Mouse (Mus musculus): ENCODE results near the gene Iffo2. TPM values are rescaled to one million over a fixed set of nuclear protein-coding genes. Genes with fewer than 3 reads are reported as not detected.

Iffo2 gene
- polyA plus RNA-seq, 1 experiment = 1.6 TPM

GRCm38 (mm10) chr4:139623434-139624115 lies 93.2 kb downstream of the Iffo2 start:
- 13% methylated on average over 21 of the region's 21 CpGs for WGBS
- Histone ChIP-seq H3K4me3 (replicated peaks; ENCODE audit: control insufficient read depth, low read depth, low read length) (peak overlapping the region; percentile 82), H3K4me1 (ENCODE audit: control insufficient read depth, insufficient read depth, low read length) (no peaks in the 10 kb centered on the region; the same call in 1 of the 2 replicates), H3K27ac (ENCODE audit: control insufficient read depth, insufficient read depth, low read depth, low read length, poor library complexity) (no peak overlapping the region)
- TF ChIP-seq POLR2A (IDR thresholded peaks at IDR 0.05; ENCODE audit: borderline replicate concordance, control insufficient read depth, low read depth, low read length) (no peak), CTCF (IDR thresholded peaks at IDR 0.05; ENCODE audit: control insufficient read depth, insufficient read depth, low read length) (no peak)

GRCm38 (mm10) chr4:139624116-139624489 lies 93.8 kb downstream of the Iffo2 start:
- TF ChIP-seq CTCF (IDR thresholded peaks at IDR 0.05; ENCODE audit: control insufficient read depth, insufficient read depth, low read length) (no peak), POLR2A (IDR thresholded peaks at IDR 0.05; ENCODE audit: borderline replicate concordance, control insufficient read depth, low read depth, low read length) (no peak)
- 61% methylated on average over 5 of the region's 5 CpGs for WGBS
- no peaks in the 10 kb centered on the region; the same call in 1 of the 2 replicates for H3K4me1 ChIP-seq (ENCODE audit: control insufficient read depth, insufficient read depth, low read length)
- no peak overlapping the region for H3K4me3 ChIP-seq (replicated peaks; ENCODE audit: control insufficient read depth, low read depth, low read length)
- no peak overlapping the region for H3K27ac ChIP-seq (ENCODE audit: control insufficient read depth, insufficient read depth, low read depth, low read length, poor library complexity)

- peak overlapping the region; percentile 15 for H3K4me3 ChIP-seq (replicated peaks; ENCODE audit: control insufficient read depth, low read depth, low read length)
- no peak overlapping the region for H3K27ac ChIP-seq (ENCODE audit: control insufficient read depth, insufficient read depth, low read depth, low read length, poor library complexity)
- no peaks in the 10 kb centered on the region; the same call in 1 of the 2 replicates for H3K4me1 ChIP-seq (ENCODE audit: control insufficient read depth, insufficient read depth, low read length)
- TF ChIP-seq CTCF (IDR thresholded peaks at IDR 0.05; ENCODE audit: control insufficient read depth, insufficient read depth, low read length) = no peak
- TF ChIP-seq POLR2A (IDR thresholded peaks at IDR 0.05; ENCODE audit: borderline replicate concordance, control insufficient read depth, low read depth, low read length) = no peak
- WGBS = 29% methylated on average over 10 of the region's 10 CpGs
Observed at GRCm38 (mm10) chr4:139624706-139625105, 94.4 kb downstream of the Iffo2 start.

- Histone ChIP-seq H3K4me1 (ENCODE audit: control insufficient read depth, insufficient read depth, low read length) (no peaks in the 10 kb centered on the region; the same call in 1 of the 2 replicates), H3K4me3 (replicated peaks; ENCODE audit: control insufficient read depth, low read depth, low read length) (no peak overlapping the region), H3K27ac (ENCODE audit: control insufficient read depth, insufficient read depth, low read depth, low read length, poor library complexity) (no peak overlapping the region)
- TF ChIP-seq CTCF (IDR thresholded peaks at IDR 0.05; ENCODE audit: control insufficient read depth, insufficient read depth, low read length) (no peak), POLR2A (IDR thresholded peaks at IDR 0.05; ENCODE audit: borderline replicate concordance, control insufficient read depth, low read depth, low read length) (no peak)
- 85% methylated on average over 11 of the region's 11 CpGs for WGBS
Observed at GRCm38 (mm10) chr4:139627361-139627760, 97.0 kb downstream of the Iffo2 start.

GRCm38 (mm10) chr4:139630171-139630570 lies 99.8 kb downstream of the Iffo2 start:
- WGBS = 75% methylated on average over 10 of the region's 10 CpGs
- no peak overlapping the region for H3K4me3 ChIP-seq (replicated peaks; ENCODE audit: control insufficient read depth, low read depth, low read length)
- no peak overlapping the region for H3K27ac ChIP-seq (ENCODE audit: control insufficient read depth, insufficient read depth, low read depth, low read length, poor library complexity)
- no peaks in the 10 kb centered on the region; the same call in 1 of the 2 replicates for H3K4me1 ChIP-seq (ENCODE audit: control insufficient read depth, insufficient read depth, low read length)
- TF ChIP-seq CTCF (IDR thresholded peaks at IDR 0.05; ENCODE audit: control insufficient read depth, insufficient read depth, low read length) (no peak), POLR2A (IDR thresholded peaks at IDR 0.05; ENCODE audit: borderline replicate concordance, control insufficient read depth, low read depth, low read length) (no peak)

GRCm38 (mm10) chr4:139631141-139631540 lies 100.8 kb downstream of the Iffo2 start:
- H3K27ac ChIP-seq (ENCODE audit: control insufficient read depth, insufficient read depth, low read depth, low read length, poor library complexity) = no peak overlapping the region
- TF ChIP-seq CTCF (IDR thresholded peaks at IDR 0.05; ENCODE audit: control insufficient read depth, insufficient read depth, low read length) (no peak), POLR2A (IDR thresholded peaks at IDR 0.05; ENCODE audit: borderline replicate concordance, control insufficient read depth, low read depth, low read length) (no peak)
- H3K4me3 ChIP-seq (replicated peaks; ENCODE audit: control insufficient read depth, low read depth, low read length) = no peak overlapping the region
- WGBS = 65% methylated on average over 5 of the region's 5 CpGs
- H3K4me1 ChIP-seq (ENCODE audit: control insufficient read depth, insufficient read depth, low read length) = no peaks in the 10 kb centered on the region; the same call in 1 of the 2 replicates

GRCm38 (mm10) chr4:139631569-139632253 lies 101.4 kb downstream of the Iffo2 start:
- H3K4me3 ChIP-seq (replicated peaks; ENCODE audit: control insufficient read depth, low read depth, low read length) = no peak overlapping the region
- TF ChIP-seq CTCF (IDR thresholded peaks at IDR 0.05; ENCODE audit: control insufficient read depth, insufficient read depth, low read length) (no peak), POLR2A (IDR thresholded peaks at IDR 0.05; ENCODE audit: borderline replicate concordance, control insufficient read depth, low read depth, low read length) (no peak)
- WGBS = 88% methylated on average over 7 of the region's 7 CpGs
- no peak overlapping the region for H3K27ac ChIP-seq (ENCODE audit: control insufficient read depth, insufficient read depth, low read depth, low read length, poor library complexity)
- H3K4me1 ChIP-seq (ENCODE audit: control insufficient read depth, insufficient read depth, low read length) = no peaks in the 10 kb centered on the region; the same call in 1 of the 2 replicates

GRCm38 (mm10) chr4:139632254-139632580 lies 101.9 kb downstream of the Iffo2 start:
- 75% methylated on average over 10 of the region's 10 CpGs for WGBS
- no peak for TF ChIP-seq CTCF (IDR thresholded peaks at IDR 0.05; ENCODE audit: control insufficient read depth, insufficient read depth, low read length)
- no peak for TF ChIP-seq POLR2A (IDR thresholded peaks at IDR 0.05; ENCODE audit: borderline replicate concordance, control insufficient read depth, low read depth, low read length)
- Histone ChIP-seq H3K4me3 (replicated peaks; ENCODE audit: control insufficient read depth, low read depth, low read length) (no peak overlapping the region), H3K4me1 (ENCODE audit: control insufficient read depth, insufficient read depth, low read length) (no peaks in the 10 kb centered on the region; the same call in 1 of the 2 replicates), H3K27ac (ENCODE audit: control insufficient read depth, insufficient read depth, low read depth, low read length, poor library complexity) (no peak overlapping the region)

All from bone marrow, adult 2 months (tissue).